Mouse (Mus musculus) urinary bladder, postnatal 4 days (tissue): ENCODE data around the gene Lgr6.

Experiments
- DNase-seq, 2 experiments: peaks; one replicate each; pipeline ENCODE4 v3.0.0; 2021 to 2022; ENCODE audit warnings: low spot score in 2 of 2

Lgr6 gene

GRCm38 (mm10) chr1:135076470-135076869 lies 28.6 kb downstream of the Lgr6 start:
- no peak for DNase-seq

- no peak for DNase-seq
Observed at GRCm38 (mm10) chr1:135075270-135075669, 29.8 kb downstream of the Lgr6 start.

GRCm38 (mm10) chr1:135072643-135073042 lies 32.4 kb downstream of the Lgr6 start:
- DNase-seq = no peak

- DNase-seq = no peak
Observed at GRCm38 (mm10) chr1:135069841-135070240, 35.2 kb downstream of the Lgr6 start.

- no peak for DNase-seq
Observed at GRCm38 (mm10) chr1:135064525-135064924, 40.6 kb downstream of the Lgr6 start.

- DNase-seq = no peak
Observed at GRCm38 (mm10) chr1:135062936-135063335, 42.1 kb downstream of the Lgr6 start.

- DNase-seq = no peak
Observed at GRCm38 (mm10) chr1:135061300-135061699, 43.8 kb downstream of the Lgr6 start.

GRCm38 (mm10) chr1:135060174-135060573 lies 44.9 kb downstream of the Lgr6 start:
- no peak for DNase-seq

- no peak for DNase-seq
Observed at GRCm38 (mm10) chr1:135056901-135057300, 48.2 kb downstream of the Lgr6 start.

GRCm38 (mm10) chr1:135054121-135054520 lies 51.0 kb downstream of the Lgr6 start:
- no peak for DNase-seq

GRCm38 (mm10) chr1:135044439-135044838 lies 60.6 kb downstream of the Lgr6 start:
- DNase-seq = no peak

- no peak for DNase-seq
Observed at GRCm38 (mm10) chr1:135036297-135036696, 68.8 kb downstream of the Lgr6 start.

GRCm38 (mm10) chr1:135032658-135033057 lies 72.4 kb downstream of the Lgr6 start:
- DNase-seq = no peak

- DNase-seq = no peak
Observed at GRCm38 (mm10) chr1:135030121-135030520, 75.0 kb downstream of the Lgr6 start.

- DNase-seq = no peak
Observed at GRCm38 (mm10) chr1:135026275-135026674, 78.8 kb downstream of the Lgr6 start.

- no peak for DNase-seq
Observed at GRCm38 (mm10) chr1:135023583-135023982, 81.5 kb downstream of the Lgr6 start.

GRCm38 (mm10) chr1:135021936-135022335 lies 83.1 kb downstream of the Lgr6 start:
- no peak for DNase-seq

- no peak for DNase-seq
Observed at GRCm38 (mm10) chr1:135020970-135021369, 84.1 kb downstream of the Lgr6 start.

GRCm38 (mm10) chr1:135020281-135020940 lies 84.7 kb downstream of the Lgr6 start:
- no peak for DNase-seq

- no peak for DNase-seq
Observed at GRCm38 (mm10) chr1:135019775-135020167, 85.3 kb downstream of the Lgr6 start.

GRCm38 (mm10) chr1:135019087-135019774 lies 85.8 kb downstream of the Lgr6 start:
- no peak for DNase-seq

GRCm38 (mm10) chr1:135017656-135018015 lies 87.4 kb downstream of the Lgr6 start:
- no peak for DNase-seq

- DNase-seq = no peak
Observed at GRCm38 (mm10) chr1:135016907-135017655, 88.0 kb downstream of the Lgr6 start.
